In genomic region chr17:27591826-27592564, GRCm38 (mm10) we compare ENCODE assay signal across 13 mouse cellular contexts. TPM values are rescaled to one million over a fixed set of nuclear protein-coding genes. Genes with fewer than 3 reads are reported as not detected.
DNase-seq lines count a peak whose midpoint lies in the region; ATAC-seq and TF ChIP-seq lines count a peak whose summit lies in the region.
"Had no signal": no experiment of that assay in that cellular context is flagged by ENCODE, and none has a peak within 500 bp of the region (broad histone marks: within the 10 kb centered on the region; RNA-seq: fewer than 3 reads in every experiment).

No protein-coding gene starts in this region.

- peak overlapping the region; percentile 60; the same call in 1 of the 2 replicates for H3K27ac ChIP-seq in heart, postnatal 0 days (ENCODE audit: low read depth)
- 0 out of 2 replicates have a peak overlapping the region, but pooled peaks have one; percentile 7 for H3K27ac ChIP-seq in embryonic facial prominence, embryonic 15.5 days (replicated peaks)
- H3K27ac ChIP-seq: hindbrain, embryonic 15.5 days; liver, embryonic 13.5 days had no signal

- no peak overlapping the region for H3K9ac ChIP-seq in heart, postnatal 0 days (replicated peaks; ENCODE audit: low read depth, low read length)
- H3K9ac ChIP-seq in embryonic facial prominence, embryonic 15.5 days: no peak overlapping the region
- H3K9ac ChIP-seq: hindbrain, embryonic 15.5 days; liver, embryonic 13.5 days had no signal

- no peak for TF ChIP-seq EP300 in heart, postnatal 0 days (IDR thresholded peaks at IDR 0.05; ENCODE audit: low read depth)

- H3K9me3 ChIP-seq in heart, postnatal 0 days (replicated peaks; ENCODE audit: control insufficient read depth, low read length): no peaks in the 10 kb centered on the region
- no peaks in the 10 kb centered on the region for H3K9me3 ChIP-seq in embryonic facial prominence, embryonic 15.5 days (replicated peaks)
- H3K9me3 ChIP-seq: hindbrain, embryonic 15.5 days; liver, embryonic 13.5 days had no signal

- H3K36me3 ChIP-seq in heart, postnatal 0 days (replicated peaks; ENCODE audit: control insufficient read depth, insufficient read depth, low read length): peaks cover 22% of the 10 kb centered on the region
- peaks cover 50% of the 10 kb centered on the region for H3K36me3 ChIP-seq in embryonic facial prominence, embryonic 15.5 days

- DNase-seq in heart, postnatal 0 days (ENCODE audit: low spot score): no peak
- DNase-seq in heart, adult 8-10 months (ENCODE audit: low spot score): no peak
- DNase-seq in 3T3-L1 (ENCODE audit: low read depth, low spot score): peak; percentile 27
- peak; percentile 67 for DNase-seq in CD4-positive, CD25-positive, alpha-beta regulatory T cell, adult 2 months (ENCODE audit: low read depth, low spot score)
- no peak for DNase-seq in adrenal gland, adult 8-10 months
- no peak for DNase-seq in right cerebral cortex, adult 2 months (ENCODE audit: low spot score in 2 of 2)
- DNase-seq in left cerebral cortex, adult 18-20 months (ENCODE audit: low spot score in 2 of 2): no peak
- DNase-seq: cerebellum, adult 11-12 months; liver, embryonic 13.5 days; thymus, postnatal 4 days had no signal

- H3K27me3 ChIP-seq in heart, postnatal 0 days (ENCODE audit: control insufficient read depth, insufficient read depth, low read length): no peaks in the 10 kb centered on the region
- no peaks in the 10 kb centered on the region for H3K27me3 ChIP-seq in embryonic facial prominence, embryonic 15.5 days
- H3K27me3 ChIP-seq: hindbrain, embryonic 15.5 days; liver, embryonic 13.5 days had no signal

- TF ChIP-seq CTCF in heart, postnatal 0 days (IDR thresholded peaks at IDR 0.05; ENCODE audit: low read depth): peak; percentile 24; the same call in 1 of the 2 replicates

- ATAC-seq in heart, postnatal 0 days (ENCODE audit: insufficient read depth, low read depth): no peak
- no peak for ATAC-seq in embryonic facial prominence, embryonic 15.5 days (ENCODE audit: insufficient number of reproducible peaks, low FRiP score, low TSS enrichment, low read depth)

- no peak overlapping the region for H3K4me2 ChIP-seq in heart, postnatal 0 days (ENCODE audit: low read depth, low read length)
- H3K4me2 ChIP-seq in embryonic facial prominence, embryonic 15.5 days (replicated peaks): no peak overlapping the region
- H3K4me2 ChIP-seq: hindbrain, embryonic 15.5 days; liver, embryonic 13.5 days had no signal

- H3K4me1 ChIP-seq in heart, postnatal 0 days (ENCODE audit: control insufficient read depth, insufficient read depth): peaks cover 55% of the 10 kb centered on the region
- peaks cover 36% of the 10 kb centered on the region for H3K4me1 ChIP-seq in embryonic facial prominence, embryonic 15.5 days
- H3K4me1 ChIP-seq: hindbrain, embryonic 15.5 days had no signal

- no peak overlapping the region for H3K4me3 ChIP-seq in heart, postnatal 0 days (ENCODE audit: low read depth, low read length)
- H3K4me3 ChIP-seq in embryonic facial prominence, embryonic 15.5 days (replicated peaks): no peak overlapping the region
- H3K4me3 ChIP-seq: hindbrain, embryonic 15.5 days; liver, embryonic 13.5 days; myocyte had no signal

- 87% methylated on average over 12 of the region's 12 CpGs for WGBS in heart, postnatal 0 days
- 77% methylated on average over 12 of the region's 12 CpGs for WGBS in embryonic facial prominence, embryonic 15.5 days

RNA-seq across cellular contexts. Expression of gene AI413582, which starts 26.4 kb away (rescaled TPM):
- total RNA-seq in heart, postnatal 0 days (2014; rRNA removed; ENCODE audit: low replicate concordance): 11.1 and 13.4 TPM in 2 replicates
- polyA plus RNA-seq in heart, postnatal 0 days (2015; fragmentation: Nextera tagmentation; extraction: Ambion mirVana): 18.5 and 20.1 TPM in 2 replicates
- total RNA-seq in heart, adult 8-10 months (2022): 10 to 100 TPM in 2 of 4 experiments, 1 to 10 TPM in 2; 6.4 to 10.3 (median 9.9) TPM
- 32.5 and 35.3 TPM in 2 replicates for polyA plus RNA-seq in embryonic facial prominence, embryonic 15.5 days (2015; fragmentation: Nextera tagmentation; extraction: Ambion mirVana)
- 10 to 100 TPM; 22.9 to 29.4 (median 23.4) TPM for total RNA-seq in adrenal gland, adult 8-10 months (2022)
- 10 to 100 TPM; 83.2 to 92.5 TPM for total RNA-seq in left cerebral cortex, adult 18-20 months (2021)

RNA-seq across cellular contexts. Expression of gene Nudt3, which starts 31.3 kb away (rescaled TPM):
- 159 and 184 TPM in 2 replicates for total RNA-seq in heart, postnatal 0 days (2014; rRNA removed; ENCODE audit: low replicate concordance)
- 139 and 140 TPM in 2 replicates for polyA plus RNA-seq in heart, postnatal 0 days (2015; fragmentation: Nextera tagmentation; extraction: Ambion mirVana)
- 100 to 1,000 TPM; 349 to 367 (median 360) TPM for total RNA-seq in heart, adult 8-10 months (2022)
- 98.7 and 99.3 TPM in 2 replicates for polyA plus RNA-seq in embryonic facial prominence, embryonic 15.5 days (2015; fragmentation: Nextera tagmentation; extraction: Ambion mirVana)
- total RNA-seq in adrenal gland, adult 8-10 months (2022): 100 to 1,000 TPM; 194 to 226 (median 212) TPM
- total RNA-seq in left cerebral cortex, adult 18-20 months (2021): 100 to 1,000 TPM; 562 to 569 TPM

RNA-seq across cellular contexts. Expression of gene Hmga1, which starts 35.7 kb away (rescaled TPM):
- 108 TPM in 2 replicates for total RNA-seq in heart, postnatal 0 days (2014; rRNA removed; ENCODE audit: low replicate concordance)
- polyA plus RNA-seq in heart, postnatal 0 days (2015; fragmentation: Nextera tagmentation; extraction: Ambion mirVana): 56.7 and 59.7 TPM in 2 replicates
- total RNA-seq in heart, adult 8-10 months (2022): 10 to 100 TPM; 42.6 to 51.1 (median 46.9) TPM
- polyA plus RNA-seq in embryonic facial prominence, embryonic 15.5 days (2015; fragmentation: Nextera tagmentation; extraction: Ambion mirVana): 185 and 195 TPM in 2 replicates
- 10 to 100 TPM; 14.7 to 23.4 (median 20.9) TPM for total RNA-seq in adrenal gland, adult 8-10 months (2022)
- total RNA-seq in left cerebral cortex, adult 18-20 months (2021): 10 to 100 TPM; 50.7 to 58.9 TPM

RNA-seq across cellular contexts. Expression of gene RPS10-NUDT3, which starts 43.0 kb away (rescaled TPM):
- total RNA-seq in heart, postnatal 0 days (2014; rRNA removed; ENCODE audit: low replicate concordance): not detected in 2 replicates
- not detected in 2 replicates for polyA plus RNA-seq in heart, postnatal 0 days (2015; fragmentation: Nextera tagmentation; extraction: Ambion mirVana)
- total RNA-seq in heart, adult 8-10 months (2022): under 1 TPM in 1 of 4 experiments, not detected in 3; 0.98 TPM
- polyA plus RNA-seq in embryonic facial prominence, embryonic 15.5 days (2015; fragmentation: Nextera tagmentation; extraction: Ambion mirVana): not detected in 2 replicates
- not detected for total RNA-seq in adrenal gland, adult 8-10 months (2022)
- total RNA-seq in left cerebral cortex, adult 18-20 months (2021): not detected
- polyA plus RNA-seq: hindbrain, embryonic 15.5 days; liver, embryonic 13.5 days; myocyte had no signal

RNA-seq across cellular contexts. Expression of gene Rps10, which starts 44.5 kb away (rescaled TPM):
- 1,352 and 1,440 TPM in 2 replicates for total RNA-seq in heart, postnatal 0 days (2014; rRNA removed; ENCODE audit: low replicate concordance)
- 486 and 524 TPM in 2 replicates for polyA plus RNA-seq in heart, postnatal 0 days (2015; fragmentation: Nextera tagmentation; extraction: Ambion mirVana)
- 100 to 1,000 TPM; 481 to 609 (median 561) TPM for total RNA-seq in heart, adult 8-10 months (2022)
- polyA plus RNA-seq in embryonic facial prominence, embryonic 15.5 days (2015; fragmentation: Nextera tagmentation; extraction: Ambion mirVana): 989 and 990 TPM in 2 replicates
- total RNA-seq in adrenal gland, adult 8-10 months (2022): 100 to 1,000 TPM; 828 to 975 (median 886) TPM
- total RNA-seq in left cerebral cortex, adult 18-20 months (2021): 100 to 1,000 TPM; 498 to 500 TPM

Comparison
In these comparisons a context has a peak if more than half of its experiments do, and no peak if none do; other contexts are left out.
1. DNase-seq: peak in 3T3-L1 (single experiment) and CD4-positive, CD25-positive, alpha-beta regulatory T cell, adult 2 months (single experiment); none in heart, postnatal 0 days (single experiment), heart, adult 8-10 months (single experiment), adrenal gland, adult 8-10 months (single experiment), right cerebral cortex, adult 2 months (0 of 2) and left cerebral cortex, adult 18-20 months (0 of 2).